Mouse (Mus musculus) thymus, postnatal 0 days (tissue): ENCODE data around the gene Fxyd1. TPM values are rescaled to one million over a fixed set of nuclear protein-coding genes. Genes with fewer than 3 reads are reported as not detected.

Experiments used
- DNase-seq: peaks from one replicate; pipeline ENCODE4 v3.0.0-alpha.2; 2015; ENCODE audit warnings: low spot score
- polyA plus RNA-seq: library from polyadenylated mRNA; unstranded; fragments of >200 nt; fragmentation: Nextera tagmentation; extraction: Ambion mirVana; gene quantifications from 2 replicates; pipeline ENCODE4 v1.2.1, GENCODE M21; 2015

The Fxyd1 gene
- polyA plus RNA-seq, result 12.2 and 19.1 TPM in 2 replicates

DNA sequence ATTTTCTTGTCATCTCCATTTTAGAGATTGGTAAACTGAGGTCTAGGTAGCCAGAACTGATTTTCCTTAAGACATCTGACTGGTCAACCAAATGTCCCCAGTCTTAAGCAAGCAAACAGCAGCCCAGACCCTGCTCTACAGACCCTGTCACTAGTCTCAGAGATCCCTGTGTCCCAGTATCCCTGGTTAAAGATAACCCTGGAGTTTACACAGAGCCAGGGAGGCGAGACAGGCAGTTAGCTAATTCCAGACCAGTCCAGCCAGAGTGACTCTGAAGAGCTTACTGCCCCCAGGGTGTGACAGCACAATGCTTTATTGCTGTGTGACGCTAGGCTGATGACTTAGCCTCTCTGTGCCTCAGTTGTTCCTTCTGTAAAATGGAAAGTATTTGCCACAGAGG is at the start of gene Fxyd1:
TSS of gene Fxyd1 (minus strand) at position 129 of the 400 bp plus-strand sequence.
- DNase-seq, result no peak

DNA sequence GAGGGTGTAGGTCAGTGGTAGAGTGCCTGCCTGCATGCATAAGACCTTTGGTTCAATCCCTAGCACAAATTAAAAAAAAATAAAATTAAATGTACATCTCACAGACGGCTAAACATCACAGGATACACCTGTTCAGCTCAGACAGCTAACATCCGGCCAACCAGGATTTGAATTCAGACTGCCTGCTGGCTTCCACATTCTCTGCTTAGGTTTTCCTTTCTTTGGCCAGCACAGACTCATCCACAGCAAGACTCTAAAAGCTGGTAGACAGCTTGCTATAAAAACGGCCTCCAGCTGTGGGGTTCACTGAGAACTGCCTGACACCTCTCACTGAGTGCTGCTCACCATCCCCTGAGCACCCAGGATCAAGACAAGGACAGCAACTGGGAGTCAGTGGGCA is 49.2 kb upstream of the Fxyd1 start:
- DNase-seq, result peak; percentile 30

DNA sequence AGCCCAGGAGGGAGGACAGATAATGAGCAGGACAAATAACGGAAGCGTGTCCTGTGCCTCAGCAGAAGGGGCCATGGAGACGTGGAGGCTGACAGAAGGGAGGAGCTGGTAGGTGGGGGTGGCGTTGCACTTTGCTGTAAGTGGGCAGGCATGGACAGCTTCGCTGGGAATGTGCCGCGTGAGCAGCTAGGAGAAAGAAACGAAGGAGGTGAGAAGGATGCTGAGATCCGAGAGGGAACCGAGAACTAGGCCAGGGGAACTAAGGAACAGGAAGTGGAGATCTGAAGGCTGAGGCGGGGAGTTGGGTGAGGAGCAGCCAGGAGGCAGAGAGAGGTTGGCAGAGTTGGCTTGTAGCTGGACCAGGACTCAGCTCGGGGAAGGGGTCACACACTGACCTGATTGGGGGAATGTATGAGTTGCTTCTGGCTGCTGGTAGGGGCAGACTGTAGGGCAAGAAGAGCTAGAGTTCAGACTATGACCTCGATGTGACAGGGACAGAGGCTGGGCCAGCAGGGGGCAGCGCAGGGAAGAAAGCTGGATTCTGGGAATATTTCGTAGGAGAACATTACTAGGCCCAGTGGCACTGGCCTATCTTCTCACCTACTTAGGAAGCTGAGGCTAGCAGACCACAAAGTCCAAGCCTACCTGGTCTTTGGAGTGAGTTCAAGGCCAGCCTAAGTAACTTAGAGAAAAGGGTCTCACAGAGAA is 48.2 kb upstream of the Fxyd1 start:
- DNase-seq, result no peak

GRCm38 (mm10) chr7:31100786-31101185 is 43.8 kb upstream of the Fxyd1 start:
- no peak for DNase-seq

DNA sequence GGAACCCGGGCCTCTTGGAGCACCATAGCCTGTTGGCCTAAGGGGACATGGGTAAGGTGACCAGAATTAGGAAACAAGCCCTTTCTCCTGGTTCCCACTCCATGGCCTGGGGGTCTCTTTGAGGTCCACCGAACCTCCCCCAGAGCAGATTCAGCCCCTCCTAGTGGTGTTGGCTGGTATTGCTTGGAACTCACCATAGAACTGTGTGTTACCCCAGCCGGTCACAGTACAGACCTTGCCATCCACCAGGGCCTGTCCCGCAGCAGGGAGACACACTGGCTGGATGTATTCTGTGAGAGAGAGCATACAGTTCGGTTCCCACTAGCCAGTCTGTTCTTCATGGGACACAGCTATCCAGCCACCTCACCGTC is 42.6 kb upstream of the Fxyd1 start:
- DNase-seq, result no peak

DNA sequence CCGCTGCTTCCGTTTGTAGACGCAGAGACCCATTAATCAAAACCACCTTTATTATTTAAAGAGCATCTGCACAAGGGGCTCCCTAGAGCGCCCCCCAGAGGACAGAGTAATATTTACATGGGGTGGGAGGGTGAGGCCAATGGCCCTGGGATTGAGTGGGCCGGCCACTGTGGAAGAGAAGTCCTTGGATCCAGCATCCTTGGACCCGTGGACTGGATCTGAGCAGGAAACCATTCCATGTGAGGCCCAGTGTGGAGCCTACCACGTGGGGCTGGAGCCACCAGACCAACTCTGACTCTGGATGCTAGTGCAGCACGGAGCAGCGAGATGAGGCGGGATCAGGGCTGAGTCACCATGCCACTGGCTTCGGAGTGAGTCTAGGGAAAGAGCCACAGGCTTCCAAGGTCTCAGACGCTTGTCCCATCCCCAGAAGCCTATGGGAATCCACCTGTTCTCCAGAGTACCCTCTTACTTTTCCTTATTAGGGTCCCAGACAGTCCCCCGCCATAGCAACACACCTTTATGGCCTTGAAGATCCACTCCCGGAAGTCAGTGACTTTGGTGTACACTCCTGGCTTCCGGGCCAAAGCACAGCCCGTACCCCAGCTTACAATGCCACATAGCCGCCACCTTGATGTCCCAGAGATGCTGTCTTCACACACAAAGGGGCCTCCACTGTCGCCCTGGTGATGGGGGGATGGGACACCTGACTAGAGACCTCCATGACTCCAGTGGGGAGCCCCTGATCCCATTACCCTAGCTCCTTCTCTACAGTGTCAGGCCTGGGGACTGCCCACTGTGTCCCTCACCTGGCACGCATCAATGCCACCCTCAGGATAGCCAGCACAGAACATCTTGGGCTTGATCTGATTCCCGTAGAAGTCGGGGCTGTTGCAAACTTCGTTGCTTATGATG is 42.0 kb upstream of the Fxyd1 start:
- no peak for DNase-seq

- DNase-seq, result peak; percentile 93
These were observed 40.7 kb upstream of the Fxyd1 start for GRCm38 (mm10) chr7:31097583-31098248.

DNA sequence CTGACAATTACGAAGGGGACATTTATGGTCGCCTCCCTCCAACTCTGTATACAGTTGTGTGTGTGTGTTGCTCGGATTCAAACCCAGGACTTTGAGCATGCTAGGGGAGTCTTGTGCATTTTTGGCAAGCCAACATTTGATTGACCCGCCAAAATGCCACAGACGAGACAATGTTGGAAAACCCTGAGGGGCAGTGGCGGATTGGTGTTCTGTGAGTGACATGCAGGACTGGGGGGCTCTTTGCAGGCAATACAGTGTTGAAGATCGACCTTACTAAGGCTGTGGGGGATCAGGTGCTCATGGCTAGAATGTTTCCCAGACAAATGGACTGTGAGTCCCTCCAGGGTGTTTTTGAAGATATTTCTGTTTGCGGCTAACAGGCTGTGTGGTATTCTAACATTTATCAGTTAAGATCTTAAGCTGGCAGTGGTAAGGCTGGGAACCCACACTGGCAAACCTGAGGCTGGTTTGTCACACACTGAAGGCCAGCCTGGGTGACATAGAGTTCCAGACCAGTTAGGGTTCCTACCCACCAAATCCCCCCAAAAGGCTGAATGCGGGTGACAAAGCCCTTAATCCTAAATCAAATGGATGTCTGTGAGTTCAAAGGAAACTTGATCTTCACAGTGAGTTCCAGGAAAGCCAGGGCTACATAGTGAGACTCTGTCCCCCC is 40.0 kb upstream of the Fxyd1 start:
- no peak for DNase-seq

DNA sequence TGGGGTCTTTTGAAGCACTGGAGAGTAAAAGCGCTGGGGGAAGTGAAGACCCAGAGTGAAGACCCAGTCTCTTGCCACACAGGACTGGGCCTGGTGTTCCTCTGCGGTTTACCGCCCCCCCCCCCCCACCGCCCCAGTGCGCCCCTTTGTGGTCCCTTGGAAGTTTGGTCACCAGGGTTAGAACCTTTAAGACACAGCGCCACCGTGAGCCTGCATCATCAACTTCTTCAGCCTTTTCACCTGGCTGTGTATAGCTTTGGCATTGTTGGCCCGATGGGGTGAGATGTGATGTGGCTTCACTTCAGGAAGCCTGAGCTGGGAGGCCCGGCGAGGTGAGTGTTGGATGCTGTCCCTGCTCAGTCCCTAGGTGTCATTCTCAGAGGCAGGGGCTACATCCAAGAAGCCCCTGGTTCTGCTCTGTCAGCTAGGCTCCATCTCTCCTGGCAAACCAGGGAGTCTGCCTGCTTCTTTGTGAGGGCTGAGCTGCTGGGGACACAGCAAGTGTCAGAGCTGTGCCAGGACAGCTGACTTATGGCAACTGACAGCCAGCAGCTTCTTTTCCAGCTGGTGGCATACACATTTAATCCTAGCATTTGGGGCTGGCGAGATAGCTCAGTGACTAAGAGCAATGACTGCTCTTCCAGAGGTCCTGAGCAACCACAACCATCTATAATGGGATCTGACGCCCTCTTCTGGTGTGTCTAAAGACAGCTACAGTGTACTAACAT is 37.9 kb upstream of the Fxyd1 start:
- peak; percentile 61 for DNase-seq

DNA sequence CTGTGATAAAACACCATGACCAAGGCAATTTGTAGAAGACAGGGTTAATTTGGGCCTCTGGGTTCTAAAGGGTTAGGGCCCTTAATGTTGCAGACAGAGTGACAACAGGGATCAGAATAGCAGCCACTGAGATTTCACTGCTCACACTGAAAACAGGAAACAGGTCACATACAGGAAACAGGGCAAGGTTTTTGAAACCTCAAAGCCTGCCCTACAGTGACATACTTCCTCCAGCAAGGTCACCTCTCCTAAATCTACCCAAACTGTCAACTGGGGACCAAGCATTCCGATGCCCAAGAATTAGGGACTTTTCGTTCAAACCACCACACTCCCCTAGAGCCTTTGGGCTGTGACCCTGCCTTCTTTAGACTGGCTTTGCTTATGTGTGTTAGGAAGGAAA is 32.7 kb upstream of the Fxyd1 start:
- peak; percentile 61 for DNase-seq

- no peak for DNase-seq
These were observed 31.2 kb upstream of the Fxyd1 start for GRCm38 (mm10) chr7:31088206-31088605.

- DNase-seq, result peak; percentile 23
These were observed 30.3 kb upstream of the Fxyd1 start for GRCm38 (mm10) chr7:31087262-31087661.

GRCm38 (mm10) chr7:31086175-31086755 is 29.3 kb upstream of the Fxyd1 start:
- DNase-seq, result no peak

GRCm38 (mm10) chr7:31085171-31085570 is 28.2 kb upstream of the Fxyd1 start:
- no peak for DNase-seq

- DNase-seq, result no peak
These were observed 27.1 kb upstream of the Fxyd1 start for GRCm38 (mm10) chr7:31084140-31084539.

DNA sequence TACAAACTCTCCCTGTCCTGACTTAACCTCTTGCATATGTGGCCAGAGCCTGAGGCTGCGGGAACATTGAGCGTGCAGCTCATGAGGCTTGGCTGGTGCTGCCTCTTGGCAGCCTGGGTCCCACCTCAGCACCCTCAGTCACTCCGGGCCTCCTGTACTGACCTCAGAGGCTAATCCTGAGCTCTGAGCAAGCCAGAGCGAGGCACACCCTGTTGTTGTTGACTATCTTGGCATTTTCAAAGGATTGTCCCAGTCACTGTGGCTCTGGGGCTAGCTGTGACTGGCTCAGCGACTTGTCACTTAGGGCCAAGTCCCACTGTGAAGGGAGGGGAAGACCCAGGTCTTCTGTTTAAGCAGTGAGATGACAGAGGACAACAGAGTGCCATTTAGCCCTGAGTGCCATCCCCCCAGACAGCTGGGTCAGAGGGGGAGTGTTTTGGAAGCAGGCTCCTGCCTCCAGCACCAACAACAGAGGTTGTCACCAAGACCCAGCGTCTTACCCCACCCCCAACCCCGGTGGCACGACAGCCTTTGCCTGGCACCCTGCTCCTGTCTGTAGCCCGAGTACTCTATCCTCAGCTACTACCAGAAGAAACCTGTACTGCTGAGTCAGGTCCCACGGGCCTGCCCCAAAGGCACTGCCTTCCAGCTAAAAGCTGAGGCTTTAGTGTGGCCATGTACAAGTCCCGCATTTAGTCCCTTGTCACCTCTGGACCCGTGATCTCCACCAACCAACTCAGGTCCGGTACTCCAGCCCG is 26.0 kb upstream of the Fxyd1 start:
- no peak for DNase-seq

DNA sequence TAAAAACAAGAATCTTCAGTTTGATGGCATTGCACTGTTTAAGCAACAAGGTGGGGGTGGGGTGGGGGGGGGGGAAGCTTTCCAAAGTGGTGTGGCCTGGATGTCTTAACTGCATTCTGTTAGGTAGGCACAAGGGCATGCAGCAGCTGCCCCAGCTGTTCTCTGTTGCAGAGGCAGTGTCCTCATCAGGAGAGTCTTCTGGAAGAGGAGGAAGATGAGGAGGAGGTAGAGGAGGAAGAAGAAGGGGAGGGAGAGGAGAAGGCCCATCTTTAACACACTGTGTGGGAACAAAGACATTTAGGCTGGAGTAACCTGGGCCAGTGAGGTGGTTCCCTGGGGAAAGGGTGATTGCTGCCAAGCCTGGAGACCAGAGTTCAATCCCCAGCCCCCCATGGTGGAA is 25.1 kb upstream of the Fxyd1 start:
- no peak for DNase-seq

GRCm38 (mm10) chr7:31081106-31081505 is 24.1 kb upstream of the Fxyd1 start:
- no peak for DNase-seq

- DNase-seq, result no peak
These were observed 23.6 kb upstream of the Fxyd1 start for GRCm38 (mm10) chr7:31080611-31081010.

- no peak for DNase-seq
These were observed 22.7 kb upstream of the Fxyd1 start for GRCm38 (mm10) chr7:31079670-31080069.
